Mouse (Mus musculus) gastrocnemius, postnatal 36 days (tissue): ENCODE data around the gene Nkx1-1. TPM values are rescaled to one million over a fixed set of nuclear protein-coding genes. Genes with fewer than 3 reads are reported as not detected.

Source experiments
- DNase-seq, 2 experiments: peaks; one replicate each; pipeline ENCODE4 v3.0.0; 2022
- intact Hi-C: fragments of 180-260 bp; cut with DNase I; formaldehyde crosslinking; loops from one replicate; pipeline ENCODE4 v1.15.1; 2025
- long read RNA-seq, 2 experiments: library from polyadenylated mRNA; stranded (forward); transcript quantifications; one replicate each; pipeline ENCODE4 v2.0.0; 2021
- total RNA-seq, 2 experiments: library from RNA; stranded (reverse); gene quantifications; 2 replicates each; pipeline ENCODE4 v1.2.3; 2021

Gene Nkx1-1
- total RNA-seq: not detected
- long read RNA-seq, experiment 1: 0 reads
- long read RNA-seq, experiment 2: 0 reads

DNA sequence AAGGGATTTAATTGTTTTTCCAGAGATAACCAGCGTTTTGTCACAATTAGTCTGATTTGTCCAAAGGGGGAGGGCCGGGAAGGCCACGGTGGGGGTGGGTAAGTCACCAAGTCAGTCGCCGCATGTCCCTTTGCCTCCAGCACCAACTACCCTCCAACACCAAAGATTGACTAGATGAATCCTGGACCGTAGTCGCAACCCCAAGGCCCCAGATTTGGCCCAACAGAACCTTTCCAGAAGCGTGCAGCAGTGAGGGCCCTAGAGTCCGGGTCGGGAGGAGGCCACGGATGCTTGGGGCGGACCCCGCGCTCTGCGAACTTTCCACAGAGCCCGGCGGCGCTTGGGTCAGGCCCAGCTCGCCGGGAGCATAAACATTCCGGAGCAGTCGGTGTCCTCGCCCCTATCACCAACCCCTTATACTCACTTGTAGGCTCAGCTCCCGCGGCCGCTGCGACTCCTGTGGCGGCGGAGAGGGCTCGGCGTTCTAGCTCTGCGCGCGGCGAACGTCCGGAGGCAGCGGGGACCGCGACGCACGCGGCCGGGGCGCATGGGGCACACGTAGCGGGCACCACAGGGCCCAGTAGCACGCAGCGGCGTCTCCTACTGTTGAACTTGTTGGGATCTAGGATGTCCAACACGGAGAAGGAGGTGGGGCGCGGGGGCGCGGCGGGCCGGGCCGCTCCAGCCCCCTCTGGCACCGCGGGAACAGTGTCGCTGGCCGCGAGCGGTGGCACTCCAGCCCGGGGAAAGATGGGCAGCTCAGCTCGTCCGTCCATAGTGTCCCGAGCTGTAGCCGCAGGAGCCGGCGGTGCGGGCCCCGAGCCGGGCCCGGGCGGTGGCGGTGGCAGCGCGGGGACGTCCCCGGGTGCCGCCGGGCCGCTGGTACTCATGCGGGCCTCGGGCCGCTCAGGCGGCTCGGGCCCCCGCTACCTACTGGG is at the start of gene Nkx1-1:
Gene Nkx1-1 (minus strand): TSS at position 776 of the 938 bp plus-strand sequence.
- no peak for DNase-seq
- intact Hi-C loops: no loop called here

DNA sequence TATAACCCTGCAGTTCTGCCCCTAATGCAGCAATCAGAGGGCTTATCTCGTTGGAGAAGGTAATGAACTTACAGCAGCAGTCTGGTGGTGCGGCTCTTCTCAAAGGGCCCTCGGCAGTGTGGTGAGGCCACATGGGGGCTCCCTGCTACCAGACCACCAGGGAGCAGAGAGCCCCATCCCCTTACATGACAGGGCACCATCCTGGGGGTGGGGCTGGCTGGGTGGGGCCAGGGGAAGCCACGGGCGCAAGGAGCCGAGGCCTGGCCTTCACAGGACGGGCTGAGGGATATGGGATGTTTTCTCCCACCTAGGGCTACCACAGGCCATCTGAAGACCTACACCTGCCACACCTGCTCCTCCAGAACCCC is 47.5 kb upstream of the Nkx1-1 start:
- intact Hi-C loops: no loop called here
- no peak for DNase-seq

DNA sequence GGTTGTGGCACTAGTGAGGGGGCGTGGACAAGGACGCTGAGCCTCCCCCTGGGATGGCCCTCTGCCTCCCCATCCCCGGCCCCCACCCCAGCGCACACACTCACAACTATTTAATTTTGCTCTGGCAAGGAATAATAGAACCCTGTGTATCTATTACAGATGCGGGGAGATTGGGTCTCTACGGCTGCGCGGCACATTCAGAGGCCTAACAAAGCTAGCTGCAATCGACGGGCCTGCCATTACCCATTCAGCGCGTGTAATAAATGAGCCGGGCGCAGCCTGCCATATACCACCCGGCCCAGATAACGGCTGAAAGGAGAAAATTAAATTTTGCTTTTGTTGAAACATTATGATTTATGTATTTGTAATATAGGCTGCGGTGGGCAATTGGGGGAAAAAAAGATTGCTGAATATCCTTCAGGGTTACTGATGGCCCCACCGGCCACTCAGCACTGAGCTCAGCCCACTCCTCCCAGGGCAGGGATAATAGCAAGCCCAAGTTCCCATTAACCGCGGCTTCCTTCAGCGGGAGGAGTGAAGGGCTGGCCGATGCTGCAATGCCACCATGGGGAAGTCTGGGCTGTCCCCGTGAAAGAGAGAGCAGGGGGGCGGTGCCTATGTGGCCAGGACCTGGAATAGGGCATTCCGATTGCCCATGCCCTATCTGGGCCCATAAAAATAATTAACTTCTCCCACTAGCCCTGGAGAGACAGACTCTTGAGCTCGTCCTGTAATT is 47.0 kb upstream of the Nkx1-1 start:
- intact Hi-C loops: no loop called here
- no peak for DNase-seq

DNA sequence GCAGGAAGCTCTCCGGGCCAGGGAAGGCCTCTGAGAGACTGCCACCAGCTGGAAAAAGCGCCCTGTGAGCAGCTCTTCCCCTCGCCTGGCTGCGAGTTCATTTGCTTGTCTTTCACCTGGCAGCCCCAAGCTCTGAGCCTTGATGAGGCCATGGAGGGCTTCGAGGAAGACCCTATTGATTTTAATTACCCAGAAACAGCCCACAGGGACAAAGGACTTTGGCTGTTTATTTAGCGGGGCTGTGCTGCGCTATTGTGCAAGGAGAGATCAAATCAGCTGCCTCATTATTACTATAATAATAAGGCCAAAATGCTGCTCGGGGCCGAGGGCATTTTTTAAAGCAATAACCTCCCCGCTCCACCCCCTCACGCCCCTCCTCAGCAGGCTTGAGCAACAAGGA is 31.7 kb upstream of the Nkx1-1 start:
- DNase-seq: no peak
- intact Hi-C loops: no loop called here

DNA sequence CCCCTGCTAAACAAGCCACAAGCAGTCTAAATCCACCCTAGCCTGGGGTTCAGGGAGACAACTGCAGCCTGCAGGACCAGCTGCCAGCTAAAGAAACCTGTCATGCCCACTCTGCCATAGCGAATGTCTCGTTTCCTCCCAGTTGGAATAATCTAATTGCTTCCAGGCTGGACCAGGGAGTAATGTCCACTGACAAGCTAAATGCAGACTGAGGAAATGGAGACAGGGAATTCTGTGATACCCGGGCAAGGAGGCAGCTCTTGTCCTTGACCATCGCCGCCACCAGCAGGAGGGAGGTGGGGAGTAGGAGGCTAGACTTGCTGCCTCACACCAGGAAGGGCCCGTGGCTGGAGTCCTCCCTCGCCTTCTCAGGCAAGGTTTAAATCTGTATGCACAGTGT is 30.6 kb upstream of the Nkx1-1 start:
- intact Hi-C loops: no loop called here
- no peak for DNase-seq

DNA sequence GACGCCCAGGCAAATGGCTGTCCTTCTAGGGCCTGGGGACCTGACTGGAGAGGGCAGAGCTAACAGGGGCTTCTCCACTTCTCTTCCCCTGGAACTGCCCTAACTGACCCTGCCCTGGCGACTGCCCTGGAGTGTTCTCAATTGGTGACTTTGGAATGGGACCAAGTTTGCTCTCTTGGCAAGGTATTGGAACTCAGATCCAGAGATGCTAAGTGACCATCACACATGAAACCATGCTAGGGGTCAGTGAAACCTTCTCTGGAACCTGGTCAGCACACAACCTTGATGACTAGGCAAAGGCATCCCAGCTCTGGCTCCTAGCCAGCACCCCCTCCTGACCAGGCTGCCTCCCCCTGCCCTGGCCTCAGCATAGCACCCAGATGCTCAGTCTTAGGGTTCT is 25.3 kb upstream of the Nkx1-1 start:
- DNase-seq: no peak
- intact Hi-C loops: no loop called here

DNA sequence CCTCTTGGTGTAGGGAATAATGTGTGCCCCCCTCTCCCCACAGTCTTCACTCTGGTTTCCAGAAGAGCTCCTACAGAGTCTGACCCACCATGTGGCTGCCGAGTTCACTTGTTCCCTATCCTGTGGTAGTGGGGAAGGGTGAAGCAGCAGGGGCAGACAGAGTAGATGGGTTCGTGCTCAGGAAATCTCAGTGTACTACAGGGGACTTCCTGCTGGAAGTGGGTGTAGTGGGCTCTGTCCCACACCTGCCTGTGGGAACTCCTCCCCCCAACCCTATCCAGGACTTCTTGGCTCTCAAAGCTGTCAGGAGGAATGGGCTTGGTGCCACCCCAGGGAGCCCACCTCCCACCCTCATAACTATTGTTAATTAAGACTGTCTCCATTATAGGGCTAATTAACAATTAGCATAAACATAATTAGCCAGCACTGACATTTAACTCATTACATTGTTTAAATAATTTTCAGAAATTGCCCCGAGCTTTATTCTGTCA is 24.4 kb upstream of the Nkx1-1 start:
- DNase-seq: no peak
- intact Hi-C loops: no loop called here

DNA sequence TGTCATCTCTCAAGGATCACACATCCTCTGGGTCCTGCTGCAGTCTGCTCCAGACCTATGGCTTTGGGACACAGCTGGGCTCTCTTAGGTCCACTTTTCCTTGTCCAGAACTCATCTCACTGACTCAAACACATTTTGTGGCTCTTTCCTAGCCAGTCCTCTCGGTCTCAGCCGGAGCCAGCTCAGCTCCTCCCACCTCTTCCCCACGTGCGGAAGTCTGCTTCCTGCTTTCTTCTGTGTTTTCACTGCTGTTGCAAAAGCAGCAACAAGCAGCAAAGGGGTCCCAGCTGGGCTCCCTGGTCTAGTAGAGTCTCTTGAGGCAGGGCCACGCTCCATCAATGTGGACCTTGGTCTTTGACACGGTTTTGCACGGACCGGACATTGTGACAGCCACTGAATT is 22.0 kb upstream of the Nkx1-1 start:
- intact Hi-C loops: no loop called here
- DNase-seq: no peak

DNA sequence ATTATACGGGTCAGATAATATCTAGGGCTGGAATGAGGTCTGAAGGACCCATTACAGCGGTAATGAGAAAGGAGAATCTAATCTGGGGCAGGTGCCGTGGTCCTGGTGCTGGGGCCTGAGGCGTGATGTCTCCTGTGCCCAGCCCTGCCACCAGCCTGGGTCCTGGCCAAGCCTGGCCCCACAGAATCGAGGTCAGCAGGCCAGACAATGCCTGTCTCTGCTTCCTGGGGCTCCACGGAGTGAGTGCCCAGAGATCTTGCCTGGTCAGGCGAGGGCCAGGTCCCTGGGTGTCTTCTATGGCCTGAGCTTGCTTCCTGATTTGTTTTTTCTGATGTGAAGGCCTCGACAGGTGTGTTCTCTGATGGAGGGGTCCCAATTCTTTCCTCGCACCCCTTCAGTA is 10.0 kb upstream of the Nkx1-1 start:
- intact Hi-C loops: loop anchor here (2.0 kb wide), 1 partner anchor 51 kb away; no protein-coding TSS in a partner anchor
- no peak for DNase-seq

DNA sequence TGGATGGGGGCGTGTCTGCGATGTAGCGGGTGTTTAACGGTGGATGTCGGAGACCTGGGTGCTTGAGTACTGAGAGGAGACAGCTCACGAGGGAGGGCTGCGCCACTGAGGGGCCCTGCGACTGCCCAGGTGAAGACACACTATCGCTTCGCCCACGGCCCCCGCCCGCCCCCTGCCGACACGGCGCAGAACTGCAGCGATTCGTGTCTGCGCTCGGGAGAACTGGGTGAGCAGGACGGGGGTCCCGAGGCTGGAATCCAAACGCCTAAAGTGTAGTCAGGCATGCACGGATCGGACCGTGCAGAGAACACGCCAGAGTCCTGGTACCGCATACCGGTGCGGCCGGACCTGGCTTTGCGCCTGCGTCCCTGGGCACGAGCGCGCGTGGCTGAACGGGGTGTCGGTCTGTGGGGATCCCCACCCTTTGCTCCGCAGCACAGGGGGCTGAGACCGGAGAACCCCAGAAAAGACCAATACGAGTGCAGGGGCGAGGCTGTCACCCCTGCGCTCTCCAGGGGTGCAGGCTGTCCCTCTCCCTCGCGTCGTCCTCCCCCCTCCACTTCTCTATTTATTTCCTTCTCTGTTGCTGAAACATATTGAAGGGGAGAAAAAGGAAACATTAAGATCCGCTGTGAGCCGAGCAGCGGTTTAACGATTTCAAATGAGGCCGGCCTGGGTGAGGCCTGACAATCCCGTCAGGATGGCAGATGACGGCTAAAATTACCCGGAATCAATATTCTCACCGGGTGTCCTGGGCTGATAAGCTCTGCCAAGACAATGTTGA is 9.3 kb upstream of the Nkx1-1 start:
- intact Hi-C loops: loop anchor here (2.0 kb wide), 1 partner anchor 50 kb away; no protein-coding TSS in a partner anchor

DNA sequence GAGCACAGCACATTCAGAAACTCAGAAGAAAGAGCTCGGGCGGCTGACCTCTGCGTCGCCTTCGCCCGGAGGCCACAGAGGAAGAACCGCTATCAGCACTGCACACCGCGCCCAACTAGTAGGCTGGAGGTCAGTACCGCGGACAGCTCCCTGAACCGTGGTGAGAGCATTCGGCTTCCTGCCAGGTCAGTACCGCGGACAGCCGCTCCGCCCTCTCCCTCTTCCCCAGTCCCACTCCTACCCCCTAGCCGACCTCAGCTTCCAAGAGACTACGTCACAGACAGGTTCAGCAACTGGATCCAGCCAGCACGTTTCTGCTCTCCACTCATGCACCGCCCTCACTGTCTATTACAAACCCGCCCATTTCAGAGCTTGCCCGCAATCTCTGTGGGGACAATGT is 4.4 kb upstream of the Nkx1-1 start:
- intact Hi-C loops: no loop called here
- peak; percentile 79 to 80 for DNase-seq

More for the DNA sequence above, 9.3 kb upstream of the Nkx1-1 start:
- no peak for DNase-seq

DNA sequence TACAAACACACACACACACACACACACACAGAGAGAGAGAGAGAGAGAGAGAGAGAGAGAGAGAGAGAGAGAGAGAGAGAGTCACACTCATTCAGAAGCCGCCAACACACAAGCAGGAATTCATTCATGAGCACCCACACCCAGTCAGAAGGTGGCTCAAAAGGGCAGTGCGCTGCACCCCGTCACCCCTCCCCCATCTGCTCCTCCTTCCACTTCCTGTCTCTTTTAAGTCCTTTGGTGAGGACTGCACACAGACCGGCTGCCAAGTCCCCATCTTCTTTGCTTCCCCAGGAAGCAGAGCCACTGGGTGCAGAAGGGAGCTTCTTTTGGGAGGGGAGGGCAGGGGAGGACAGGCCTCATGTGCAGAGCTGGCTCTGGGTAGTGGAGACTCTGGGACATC is 2.2 kb upstream of the Nkx1-1 start:
- intact Hi-C loops: no loop called here
- DNase-seq: peak in 1 of 2 experiments; percentile 4

DNA sequence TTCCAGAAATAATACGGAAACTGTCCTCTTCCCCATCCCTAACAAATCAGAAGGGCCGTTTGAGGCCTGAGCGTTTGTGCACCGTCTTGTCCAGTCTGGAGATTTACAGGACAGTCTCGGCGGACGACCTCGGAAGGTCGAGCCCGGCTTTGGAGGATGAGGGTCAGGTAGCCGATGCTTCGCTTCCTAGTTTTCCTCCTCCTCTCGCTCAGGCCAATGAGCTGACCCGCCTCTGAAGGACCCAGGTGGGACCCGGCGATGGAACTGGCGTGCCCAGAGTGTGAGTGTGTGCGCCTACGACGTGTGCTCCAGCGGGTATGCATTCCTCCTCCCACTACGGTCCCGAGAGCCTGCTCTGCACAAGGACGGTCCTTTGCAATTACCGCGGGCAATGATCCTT is 1.4 kb upstream of the Nkx1-1 start:
- intact Hi-C loops: no loop called here

DNA sequence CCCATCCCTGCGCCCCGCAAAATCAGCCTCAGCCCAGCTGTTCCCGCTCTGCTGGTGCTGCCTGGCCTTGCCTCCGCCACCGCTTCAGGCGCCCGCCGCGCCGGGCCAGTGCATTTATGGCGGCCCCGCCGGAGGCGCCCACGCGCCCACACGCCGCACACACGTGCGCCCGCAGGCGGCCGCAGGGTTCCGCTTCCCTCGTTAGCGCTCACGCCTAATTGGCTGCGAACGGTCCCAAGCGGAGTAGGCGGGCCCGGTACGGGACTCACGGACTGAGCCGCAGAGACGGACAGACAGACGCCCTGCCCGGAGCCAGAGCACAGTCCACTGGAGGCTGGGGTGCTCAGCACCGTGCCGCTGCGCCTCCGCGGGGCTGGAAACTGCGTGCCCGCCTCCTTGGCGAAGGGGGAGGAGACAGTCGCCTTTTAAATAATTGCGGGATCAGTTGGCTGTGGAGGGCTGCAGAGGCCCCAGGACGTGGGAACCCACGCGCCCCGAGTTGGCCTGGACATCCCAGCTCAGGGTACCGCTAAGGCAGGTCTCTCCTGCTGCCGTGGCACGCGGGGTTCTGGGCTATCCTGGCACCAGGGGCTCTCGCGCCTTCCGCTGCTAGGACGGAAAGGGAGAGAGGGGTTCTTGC is 485 bp upstream of the Nkx1-1 start:
- intact Hi-C loops: no loop called here
- DNase-seq: peak in 1 of 2 experiments; percentile 8

More for the DNA sequence above, 1.4 kb upstream of the Nkx1-1 start:
- peak in 1 of 2 experiments; percentile 4 for DNase-seq

DNA sequence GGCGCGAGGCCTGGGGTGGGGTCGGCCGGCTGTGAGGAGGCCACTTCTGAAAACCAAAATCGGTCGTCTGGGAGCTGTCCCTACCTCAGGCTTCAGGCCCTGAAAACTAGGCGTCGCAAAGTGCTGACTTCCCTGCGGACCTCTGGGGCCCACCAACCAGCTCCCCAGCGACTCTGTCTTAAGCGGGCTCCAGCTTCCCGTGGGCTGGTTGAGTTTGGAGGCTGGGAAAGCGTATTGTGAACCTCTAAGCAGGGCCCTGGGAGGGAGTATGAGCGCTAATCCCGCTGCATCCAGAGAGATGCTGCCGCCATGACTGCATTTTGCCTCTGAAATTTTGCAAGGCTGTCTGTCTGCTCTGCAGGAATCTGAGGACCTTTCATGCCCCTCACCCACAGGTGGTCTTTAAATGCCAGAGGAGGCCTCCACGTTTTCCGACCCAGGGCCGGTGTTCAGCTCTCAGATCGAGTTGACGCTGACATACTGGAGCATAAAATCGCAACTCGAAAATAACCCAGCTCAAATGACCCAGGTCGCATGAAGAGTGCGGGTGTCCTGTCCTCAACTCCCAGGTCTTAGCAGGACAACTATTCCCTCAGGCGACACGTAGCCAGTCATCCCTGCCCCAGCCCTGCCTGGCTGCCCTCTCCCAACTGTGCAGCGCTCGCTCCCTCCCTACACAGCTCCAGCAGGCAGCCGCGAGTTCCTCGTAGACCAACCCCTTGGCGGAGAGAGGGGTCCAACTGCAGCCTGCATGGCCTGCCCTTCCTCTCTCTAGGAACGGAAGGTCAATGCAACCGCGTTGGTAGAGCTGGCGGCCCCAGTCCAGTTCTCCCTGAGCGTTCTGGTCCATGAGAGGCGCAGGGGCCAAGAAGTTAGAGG is 1.5 kb downstream of the Nkx1-1 start:
- intact Hi-C loops: no loop called here

DNA sequence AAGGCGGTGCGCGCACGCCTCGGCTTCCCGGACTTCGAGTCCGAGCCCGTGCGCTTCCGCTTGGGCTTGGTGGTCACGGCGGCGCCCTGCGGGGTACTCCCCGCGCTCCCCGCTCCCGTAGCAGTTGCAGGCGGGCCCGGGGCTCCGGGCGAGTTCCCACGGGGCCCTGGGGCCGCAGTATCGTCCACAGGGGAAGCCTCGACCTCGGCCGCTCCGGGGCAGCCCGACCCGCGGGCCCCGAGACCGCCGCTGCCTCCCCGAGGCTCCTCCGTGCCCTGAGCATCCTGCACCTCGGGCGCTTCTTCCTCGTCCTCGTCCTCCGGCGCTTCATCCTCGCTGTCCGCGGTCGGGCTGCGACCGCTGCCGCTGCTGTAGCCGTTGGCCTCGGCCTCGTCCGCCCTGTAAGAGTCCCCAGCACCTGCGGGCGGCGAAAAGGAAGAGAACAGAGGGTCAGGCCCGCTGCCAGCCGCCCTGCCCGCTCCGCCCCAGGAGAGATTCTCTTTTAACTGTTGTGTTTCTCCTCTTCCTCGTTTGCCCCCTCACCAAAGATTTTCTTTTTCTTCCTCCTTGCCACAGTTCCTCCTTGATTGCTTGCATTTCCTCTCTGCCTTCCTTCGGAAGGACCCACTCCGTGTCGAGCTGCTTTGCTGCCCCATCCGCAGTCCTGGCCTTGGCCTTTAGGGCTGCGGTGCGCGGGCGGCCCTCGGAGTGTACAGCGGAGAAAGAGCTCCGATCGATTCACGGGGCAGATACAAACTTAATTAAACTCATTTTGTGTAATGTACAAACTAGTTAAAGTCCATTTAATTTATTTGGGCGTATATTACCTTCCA is 2.4 kb downstream of the Nkx1-1 start:
- intact Hi-C loops: no loop called here
- no peak for DNase-seq

More for the DNA sequence above, 1.5 kb downstream of the Nkx1-1 start:
- DNase-seq: no peak

DNA sequence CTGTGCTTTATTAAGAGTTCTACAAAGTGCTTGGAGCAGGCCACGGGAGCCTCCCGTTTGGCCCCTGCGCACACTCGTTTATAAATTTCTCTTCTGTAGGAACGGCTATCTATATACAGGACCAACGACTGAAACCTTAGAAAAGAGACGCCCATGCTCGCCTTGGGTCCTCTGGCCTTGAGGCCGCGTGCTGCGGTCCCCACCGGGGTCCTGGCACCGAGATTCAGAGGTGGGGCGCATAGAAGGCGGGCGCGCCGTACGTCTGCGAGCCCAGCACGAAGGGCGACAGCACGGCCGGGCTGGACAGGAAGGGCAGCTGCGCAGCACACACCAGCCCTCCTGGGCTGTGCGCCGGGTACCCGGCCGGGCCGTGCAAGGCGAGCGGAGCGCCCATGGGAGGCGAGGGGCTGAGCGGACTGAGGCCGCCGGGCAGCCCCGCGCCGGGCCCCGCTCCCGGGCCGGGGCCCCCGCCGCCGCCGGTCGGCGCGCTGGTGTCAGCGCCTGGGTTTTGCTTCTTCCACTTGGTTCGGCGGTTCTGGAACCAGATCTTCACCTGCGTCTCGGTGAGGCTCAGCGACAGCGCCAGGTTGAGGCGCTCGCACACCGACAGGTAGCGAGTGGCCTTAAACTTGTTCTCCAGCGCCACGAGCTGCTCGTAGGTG is 3.1 kb downstream of the Nkx1-1 start:
- DNase-seq: no peak
- intact Hi-C loops: no loop called here

DNA sequence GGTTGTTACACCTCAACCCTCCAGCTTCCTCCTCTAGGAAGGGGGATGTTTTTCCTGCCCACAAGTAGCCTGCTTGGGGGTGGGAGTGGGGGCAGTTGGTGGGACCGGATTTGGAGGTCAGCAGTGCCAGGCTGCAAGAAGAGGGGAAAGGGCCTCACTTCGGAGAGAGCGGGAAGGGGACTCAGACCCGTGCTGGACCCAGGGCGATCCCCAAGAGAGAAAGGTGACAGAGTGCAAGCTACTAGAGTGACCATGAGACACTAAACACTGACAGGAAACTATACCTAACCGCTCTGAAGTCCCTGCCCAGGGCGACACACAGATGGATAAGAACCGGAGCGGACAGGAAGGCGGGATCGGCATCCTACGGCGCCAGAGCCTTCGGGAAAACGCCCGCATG is 3.7 kb downstream of the Nkx1-1 start:
- intact Hi-C loops: no loop called here
- no peak for DNase-seq
